Mouse (Mus musculus) liver, adult 10 weeks (tissue): ENCODE data around the gene Iqck. TPM values are rescaled to one million over a fixed set of nuclear protein-coding genes. Genes with fewer than 3 reads are reported as not detected.

Experiments
- polyA plus RNA-seq: library from polyadenylated mRNA; stranded (reverse); fragments of 350-450 nt; fragmentation: Illumina TruSeq; extraction: RNeasy Lipid Tissue Mini Kit (QIAGEN cat#74804); gene quantifications from one replicate; pipeline ENCODE4 v1.2.3, GENCODE M21; 2014; ENCODE audit warnings: low read depth, low replicate concordance

Iqck gene
- not detected for polyA plus RNA-seq

DNA sequence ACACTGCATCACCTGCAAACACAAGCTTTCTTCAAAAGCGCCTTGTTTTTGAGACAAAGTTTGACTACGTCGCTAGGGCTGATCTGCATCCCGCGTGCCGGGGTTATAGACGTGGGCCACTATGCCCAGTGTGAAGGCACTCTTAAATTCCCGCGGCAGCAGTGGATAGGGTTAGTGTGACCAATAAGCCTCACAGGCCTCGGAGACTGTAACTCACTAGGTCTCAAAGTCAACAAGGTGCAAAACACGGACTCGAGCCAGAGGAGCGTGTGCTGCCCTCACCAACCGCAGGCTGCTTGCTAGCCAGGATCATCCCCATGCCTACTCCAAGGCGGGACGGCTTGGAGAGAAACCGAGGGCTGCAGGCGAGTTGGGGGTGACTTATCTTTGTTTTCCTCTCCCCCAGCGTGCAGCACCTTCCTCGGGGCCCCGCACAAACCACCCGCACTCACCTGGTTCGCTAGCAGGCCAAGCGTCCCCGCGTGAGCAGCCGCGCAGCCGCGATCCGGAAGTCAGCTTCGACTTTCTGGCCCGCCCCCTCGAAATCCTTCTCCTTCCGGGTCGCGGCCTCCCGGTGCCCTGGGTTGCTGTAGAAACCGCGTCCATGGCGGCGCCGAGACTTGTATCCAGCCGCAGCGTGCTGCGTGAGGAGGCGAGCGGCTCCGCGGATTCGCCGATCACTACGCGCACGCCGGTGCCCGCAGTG is at the start of gene Iqck:
TSS of gene Iqck (plus strand) at position 582 of the 706 bp plus-strand sequence.

DNA sequence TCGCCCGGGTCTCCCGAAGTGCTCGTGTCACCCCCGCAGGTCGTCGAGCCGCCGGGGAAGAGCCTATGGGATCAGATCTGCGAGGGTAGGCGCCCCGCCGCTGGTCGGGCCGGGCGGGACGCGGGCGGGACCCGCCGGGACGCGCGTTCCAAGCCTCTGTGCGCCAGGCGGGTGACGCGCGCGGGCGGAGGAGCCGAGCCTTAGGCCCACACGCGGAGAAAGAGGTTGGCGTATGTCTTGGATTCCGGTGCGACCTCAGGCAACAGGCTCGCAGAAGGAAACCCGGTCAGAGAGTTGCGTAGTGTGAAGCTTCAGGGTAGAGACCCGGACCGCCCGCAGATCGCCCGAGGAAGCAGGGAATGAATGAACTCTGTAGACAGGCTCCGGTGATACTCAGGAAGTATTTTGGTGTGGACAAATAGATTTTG is 339 bp downstream of the Iqck start, which contains the start of gene Knop1:
TSS of gene Knop1 (minus strand) at position 378 of the 428 bp plus-strand sequence.

GRCm38 (mm10) chr7:118995007-118995406 is 139.5 kb downstream of the Iqck start, which contains the start of gene Gprc5b:
Gene Gprc5b (minus strand): TSS chr7:118995211.

Other genes starting within 250 kb of the Iqck start
- gene Gde1, start 150.0 kb upstream of the Iqck start, polyA plus RNA-seq: 43.1 TPM
- gene Ccp110, start 143.2 kb upstream of the Iqck start, polyA plus RNA-seq: 6.8 TPM
- gene Vps35l, start 115.5 kb upstream of the Iqck start, polyA plus RNA-seq: 5.6 TPM
- gene Knop1, start 502 bp downstream of the Iqck start, polyA plus RNA-seq: 20.2 TPM
- 0.45 TPM for gene Gprc5b, start 139.5 kb downstream of the Iqck start, polyA plus RNA-seq